Mouse (Mus musculus): ENCODE results near the gene Aff3.

Aff3 gene

GRCm38 (mm10) chr1:38237831-38238230 lies 426.9 kb downstream of the Aff3 start:
- DNase-seq (ENCODE audit: low spot score in 2 of 2), result no peak

DNA sequence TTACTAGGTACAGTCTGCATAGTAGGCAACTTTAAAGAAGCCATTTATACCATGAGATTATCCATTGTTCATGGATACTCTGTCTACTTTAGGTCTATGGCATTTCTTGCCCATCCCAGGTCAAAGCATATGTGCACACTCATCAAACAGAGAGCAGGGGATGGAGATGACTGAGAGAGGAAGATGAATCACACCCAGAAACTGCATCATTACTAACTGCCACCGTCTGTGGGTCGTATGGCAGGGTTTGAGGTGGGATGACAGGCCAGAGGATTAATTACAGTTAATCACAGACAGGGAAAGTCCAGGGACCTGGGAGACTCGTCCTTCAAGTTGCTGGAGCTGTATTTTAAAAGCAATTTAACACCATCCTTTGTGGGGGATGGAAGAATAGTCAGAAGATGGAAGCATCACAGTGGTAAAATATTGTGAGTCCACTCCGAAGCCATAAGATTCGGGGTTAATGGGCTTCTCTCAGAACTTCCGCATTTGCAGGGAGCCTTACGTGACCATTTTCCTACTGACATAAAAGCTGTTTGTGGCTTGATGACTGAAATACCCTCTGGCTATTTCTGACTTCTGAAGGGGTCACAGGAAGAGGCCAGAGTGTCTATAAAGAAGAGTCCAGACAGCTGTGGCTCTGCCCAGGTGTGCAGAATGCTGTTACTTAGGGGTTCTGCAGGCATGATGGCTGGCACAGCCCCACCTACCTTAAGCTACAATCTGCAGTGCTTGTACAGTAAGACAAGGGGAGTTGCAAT lies 427.5 kb downstream of the Aff3 start:
- no peak for DNase-seq (ENCODE audit: low spot score in 2 of 2)

- DNase-seq (ENCODE audit: low spot score in 2 of 2), result no peak
Measured at GRCm38 (mm10) chr1:38233121-38233520, 431.6 kb downstream of the Aff3 start.

DNA sequence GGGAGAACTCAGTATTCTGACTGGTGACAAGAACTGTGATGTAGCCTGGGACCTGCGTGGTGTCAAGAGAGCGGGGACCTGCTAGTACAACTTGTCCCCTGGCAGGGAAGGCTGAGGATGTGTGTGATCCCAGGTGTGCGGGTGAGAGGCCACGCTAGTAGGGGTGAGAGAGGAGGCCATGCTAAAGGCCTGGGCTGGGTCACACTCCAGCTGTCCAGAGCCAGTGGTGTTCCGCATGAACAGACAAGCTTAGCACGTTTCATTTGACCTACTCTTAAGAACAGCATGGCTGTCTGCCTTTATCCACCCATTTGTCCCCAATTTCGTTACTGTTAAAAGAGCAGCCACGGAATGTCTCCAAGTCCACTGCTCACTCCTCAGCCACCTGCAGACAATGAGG lies 434.7 kb downstream of the Aff3 start:
- no peak for DNase-seq (ENCODE audit: low spot score in 2 of 2)

DNA sequence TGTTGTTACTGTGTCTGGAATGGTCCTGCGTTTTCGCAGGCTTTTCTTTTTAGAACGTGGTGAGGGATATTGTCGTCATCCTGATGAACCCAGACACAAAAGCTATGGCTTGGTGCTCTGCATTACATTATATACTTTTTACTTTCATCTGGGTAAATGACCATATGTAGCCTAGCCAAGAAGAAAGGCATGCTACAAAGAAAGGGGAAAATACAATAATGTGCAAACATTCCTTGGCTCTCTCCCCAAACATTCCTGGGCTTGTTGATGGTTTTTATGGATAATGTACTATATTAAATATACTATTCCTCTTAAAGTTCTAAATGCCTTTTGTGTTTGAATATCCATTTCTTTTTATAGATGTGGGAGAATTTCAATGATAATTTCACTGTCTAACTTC lies 435.9 kb downstream of the Aff3 start:
- no peak for DNase-seq (ENCODE audit: low spot score in 2 of 2)

DNA sequence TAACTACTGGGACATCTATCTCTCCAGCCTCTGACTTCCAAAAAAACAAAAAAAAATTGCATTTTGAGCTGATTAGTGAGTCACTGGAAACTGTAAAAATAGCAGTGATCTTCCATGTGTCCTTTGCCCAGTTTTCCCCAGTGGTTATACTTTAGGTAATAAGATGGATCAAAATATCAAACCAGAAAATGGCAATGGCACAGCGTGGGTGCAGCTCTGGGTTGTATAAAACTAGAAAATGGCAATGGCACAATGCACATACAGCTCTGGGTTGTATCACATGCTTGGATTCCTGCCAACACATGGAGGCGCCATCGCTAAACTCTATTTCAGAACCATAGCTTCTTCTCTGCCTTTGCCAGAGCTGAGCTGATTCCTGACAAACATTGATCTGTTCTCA lies 439.6 kb downstream of the Aff3 start:
- DNase-seq (ENCODE audit: low spot score in 2 of 2), result no peak

GRCm38 (mm10) chr1:38222160-38222559 lies 442.6 kb downstream of the Aff3 start:
- DNase-seq (ENCODE audit: low spot score in 2 of 2), result no peak

GRCm38 (mm10) chr1:38221431-38221830 lies 443.3 kb downstream of the Aff3 start:
- DNase-seq (ENCODE audit: low spot score in 2 of 2), result no peak

DNA sequence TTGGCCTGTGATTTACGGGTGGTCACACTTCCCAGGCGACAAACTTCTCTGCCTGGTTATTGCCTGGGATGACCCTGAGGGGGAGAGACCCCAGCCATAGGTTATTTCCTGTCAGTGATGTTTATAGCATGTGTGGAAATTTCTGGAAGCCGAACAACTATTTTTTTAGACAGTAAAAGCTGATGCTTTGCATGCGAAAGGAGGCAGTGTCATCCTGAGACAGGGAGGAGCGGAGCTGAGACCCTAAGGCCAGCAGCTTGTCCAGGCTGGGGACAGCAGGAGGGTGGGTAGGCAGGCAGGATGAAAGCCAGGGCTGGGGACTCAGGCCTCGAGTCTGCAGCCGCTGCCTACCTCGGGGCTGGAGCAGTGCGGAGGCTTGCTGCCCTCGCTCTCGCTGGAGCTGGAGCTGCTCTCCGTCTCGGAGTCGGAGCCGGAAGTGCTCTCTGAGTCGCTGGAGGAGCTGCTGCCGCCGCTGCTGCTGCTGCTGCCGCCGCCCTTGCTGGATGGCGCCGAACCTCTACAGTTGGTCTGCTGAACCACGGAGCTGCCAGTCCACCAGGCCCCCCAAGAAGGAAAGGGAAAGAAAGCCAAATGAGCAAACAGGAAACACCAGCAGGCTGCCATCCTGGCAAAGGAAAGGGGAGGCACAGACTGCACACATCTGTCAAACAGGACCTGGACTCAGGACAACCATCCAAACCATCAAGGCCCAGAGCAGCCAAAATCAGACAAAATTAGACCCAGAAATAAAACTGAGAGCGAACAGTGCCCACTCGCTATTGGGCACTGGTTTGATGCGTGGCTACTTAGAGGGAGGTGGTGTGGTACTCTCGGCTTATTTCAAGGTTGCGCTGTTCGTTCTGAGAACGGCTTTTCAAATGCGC lies 446.6 kb downstream of the Aff3 start:
- DNase-seq (ENCODE audit: low spot score in 2 of 2), result no peak

GRCm38 (mm10) chr1:38217098-38217497 lies 447.7 kb downstream of the Aff3 start:
- DNase-seq (ENCODE audit: low spot score in 2 of 2), result no peak

- DNase-seq (ENCODE audit: low spot score in 2 of 2), result no peak
Measured at GRCm38 (mm10) chr1:38213377-38213776, 451.4 kb downstream of the Aff3 start.

DNA sequence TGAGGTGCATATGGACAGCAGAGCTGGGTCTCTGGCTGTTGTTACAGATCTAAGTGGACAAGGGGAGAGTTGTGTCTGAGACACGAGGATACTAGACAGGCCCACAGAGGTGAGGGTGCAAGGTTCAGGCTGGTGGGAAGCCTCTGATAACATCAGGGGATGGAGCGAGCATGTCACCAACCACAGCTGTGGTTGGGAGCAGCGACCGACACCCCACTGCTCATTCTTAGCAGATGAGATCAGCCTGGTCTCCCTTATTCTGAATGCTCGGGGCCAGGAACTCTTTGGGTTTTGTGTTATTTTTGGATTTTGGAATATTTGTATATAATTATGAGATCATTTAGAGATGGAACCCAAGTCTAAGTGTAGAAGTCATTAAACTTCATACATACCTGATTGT lies 452.4 kb downstream of the Aff3 start:
- no peak for DNase-seq (ENCODE audit: low spot score in 2 of 2)

DNA sequence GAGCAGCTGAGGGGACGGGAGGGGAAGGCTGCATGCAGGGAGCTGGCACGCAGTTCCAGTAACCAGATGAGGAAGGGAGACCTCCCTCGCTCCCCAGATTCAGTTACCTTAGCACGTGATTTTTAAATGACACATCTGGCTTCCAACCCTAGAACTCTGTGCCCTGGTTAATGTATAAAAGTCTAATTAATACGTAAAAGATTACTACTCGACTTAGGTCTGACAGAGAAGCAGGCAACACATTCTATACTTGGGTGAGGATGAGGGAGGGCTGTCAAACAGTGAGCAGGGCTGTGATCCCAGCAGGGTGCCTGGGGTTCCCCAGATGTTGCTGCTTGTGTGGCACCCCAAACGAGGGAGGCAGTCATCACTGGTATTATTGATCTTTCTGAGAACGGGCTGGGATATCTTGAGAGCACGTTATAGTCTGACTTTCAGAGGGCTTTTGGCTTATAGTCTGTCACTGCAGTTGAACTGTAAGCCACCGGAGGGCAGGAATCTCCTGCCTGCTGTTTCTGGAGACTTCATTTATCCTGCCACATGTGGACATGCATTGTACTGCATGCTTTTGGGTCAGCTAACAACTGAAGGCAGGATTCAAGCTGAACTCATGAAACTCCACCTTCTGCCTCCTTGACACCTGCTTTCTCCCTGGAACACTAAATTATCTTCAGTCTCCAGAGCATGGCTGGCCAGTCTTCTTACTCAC lies 462.1 kb downstream of the Aff3 start:
- DNase-seq (ENCODE audit: low spot score in 2 of 2), result no peak

GRCm38 (mm10) chr1:38201796-38202195 lies 463.0 kb downstream of the Aff3 start:
- DNase-seq (ENCODE audit: low spot score in 2 of 2), result no peak

DNA sequence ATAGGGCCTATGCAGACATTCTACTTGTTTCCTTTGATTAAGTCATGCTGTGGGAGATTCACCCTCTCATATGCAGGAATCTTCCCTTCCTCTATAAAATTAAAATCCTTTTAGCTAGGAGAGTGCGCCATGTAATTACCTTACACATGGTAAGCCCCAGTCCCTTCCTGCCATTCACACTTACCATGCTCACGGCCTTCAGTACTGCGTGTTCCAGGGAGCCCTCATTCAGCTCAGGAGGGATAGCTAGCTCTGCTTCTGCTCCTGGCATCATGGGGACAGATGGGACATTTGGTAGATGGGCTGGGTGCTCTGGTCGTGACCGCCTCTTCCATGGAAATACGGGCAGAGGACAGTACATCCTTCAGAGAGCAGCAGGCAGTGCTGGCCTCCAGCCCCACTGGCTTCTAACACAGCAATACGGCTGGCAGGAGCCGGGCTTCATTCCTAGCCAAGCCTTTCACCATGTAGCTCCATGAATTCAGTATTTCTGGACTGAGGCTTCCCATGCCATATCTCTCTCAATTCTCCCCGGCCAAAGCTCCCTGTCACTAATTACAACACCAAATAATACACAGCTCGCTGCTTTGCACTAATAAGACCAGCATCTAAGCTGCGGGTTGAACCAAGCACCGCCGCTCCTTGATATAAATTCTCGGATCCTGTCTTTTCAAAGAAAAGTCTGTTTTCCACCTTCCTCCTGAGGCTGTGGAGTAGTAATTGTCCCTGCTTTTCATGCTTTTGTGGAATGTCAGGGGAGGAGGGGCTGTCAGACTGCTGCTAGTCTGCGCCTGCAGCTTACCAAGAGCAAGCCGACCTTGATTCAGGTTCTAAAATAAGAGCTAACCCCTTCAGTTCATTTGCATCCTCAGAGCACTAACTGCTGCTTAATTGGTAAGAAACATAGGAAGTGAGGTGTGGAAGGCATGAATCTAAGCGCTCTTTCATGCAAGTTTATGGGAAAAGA lies 464.8 kb downstream of the Aff3 start:
- no peak for DNase-seq (ENCODE audit: low spot score in 2 of 2)

DNA sequence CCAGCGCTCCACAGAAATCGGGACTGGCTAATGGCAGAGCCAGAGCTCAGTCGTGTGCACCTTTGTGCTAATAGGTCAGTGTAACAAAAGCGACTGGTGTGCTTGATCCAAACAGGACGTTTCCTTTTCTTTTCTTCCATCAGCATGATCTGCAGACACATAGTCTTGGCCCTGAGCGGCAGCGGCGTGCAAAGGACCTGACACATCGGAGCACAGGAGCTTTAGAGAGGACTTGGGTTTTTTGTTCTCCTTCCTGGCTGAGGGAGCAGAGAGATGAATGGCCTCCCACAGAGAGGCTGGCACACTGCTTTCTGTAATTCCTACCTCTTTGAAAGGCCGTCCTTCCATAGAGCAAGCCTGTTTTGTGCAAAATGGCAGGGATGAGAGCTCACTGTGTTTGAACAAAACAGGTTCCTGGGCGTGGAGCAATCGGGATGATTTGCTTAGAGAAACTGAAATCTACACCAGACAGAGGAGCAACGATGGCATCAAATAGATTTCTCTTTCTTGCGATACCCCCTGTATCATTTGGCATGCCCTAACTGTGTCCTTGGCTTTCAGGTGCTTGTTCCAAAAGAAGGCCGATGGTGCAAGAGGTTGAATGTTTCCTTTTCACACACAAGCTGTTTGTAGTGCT lies 466.2 kb downstream of the Aff3 start:
- no peak for DNase-seq (ENCODE audit: low spot score in 2 of 2)

- DNase-seq (ENCODE audit: low spot score in 2 of 2), result no peak
Measured at GRCm38 (mm10) chr1:38197145-38197682, 467.5 kb downstream of the Aff3 start.

GRCm38 (mm10) chr1:38195721-38196120 lies 469.0 kb downstream of the Aff3 start:
- no peak for DNase-seq (ENCODE audit: low spot score in 2 of 2)

DNA sequence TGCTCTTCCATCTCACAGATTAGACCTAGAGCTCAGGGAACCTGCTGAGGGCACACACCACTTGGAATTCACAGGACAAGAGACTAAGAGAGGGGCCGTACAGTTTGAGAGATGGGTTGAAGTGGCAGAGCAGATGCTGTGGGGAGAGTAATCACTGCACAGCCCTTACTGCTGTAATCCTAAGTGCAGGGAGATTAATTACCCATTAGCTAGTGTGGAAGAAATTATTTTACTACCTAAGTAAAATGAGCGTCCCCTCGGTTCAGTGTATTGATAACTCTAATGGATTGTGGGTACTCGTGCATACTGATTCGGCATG lies 478.6 kb downstream of the Aff3 start:
- DNase-seq (ENCODE audit: low spot score in 2 of 2), result no peak

DNA sequence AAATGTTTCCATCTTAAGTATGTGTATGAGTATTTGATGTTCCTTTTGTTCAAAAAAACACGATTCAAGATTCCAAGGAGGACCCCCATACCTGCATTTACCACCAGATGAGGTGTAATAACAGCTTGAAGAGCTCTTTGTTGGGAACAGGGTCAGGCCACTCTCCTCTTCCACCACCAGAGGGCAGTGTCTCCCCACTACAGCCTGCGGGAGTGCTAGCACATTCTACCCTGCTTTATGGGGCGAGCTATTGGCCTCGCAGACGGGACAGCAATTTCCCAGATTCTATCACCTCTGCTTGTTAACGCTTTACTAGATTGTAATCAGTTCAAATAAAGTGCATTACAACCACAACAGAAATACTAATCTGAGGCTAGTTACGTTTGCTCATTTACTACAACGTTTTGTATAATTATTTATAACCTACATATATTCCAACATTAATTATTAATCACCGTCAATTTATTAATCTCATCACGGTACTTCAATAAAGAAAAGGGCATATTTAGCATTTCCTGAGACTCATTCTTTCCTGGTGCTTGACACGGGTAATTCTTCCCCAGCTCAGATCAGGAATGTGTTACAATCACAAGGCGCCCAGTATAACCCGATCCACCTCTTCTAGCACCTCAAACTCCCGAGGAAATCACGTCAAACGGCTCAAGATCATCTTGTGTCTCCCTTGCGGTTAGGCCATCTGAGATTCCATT lies 479.1 kb downstream of the Aff3 start:
- peak; percentile 29 to 60 for DNase-seq (ENCODE audit: low spot score in 2 of 2)
